Mouse (Mus musculus): ENCODE data around the gene Serpinb9.
A peak's percentile ranks its signal among the peaks of the same experiment; 100 is the strongest.
"Not testable (repeated sequence)": the region's sequence is repeated elsewhere in the genome, so short reads cannot be mapped to it uniquely, and the experiment has no call there.

Serpinb9 gene

DNA sequence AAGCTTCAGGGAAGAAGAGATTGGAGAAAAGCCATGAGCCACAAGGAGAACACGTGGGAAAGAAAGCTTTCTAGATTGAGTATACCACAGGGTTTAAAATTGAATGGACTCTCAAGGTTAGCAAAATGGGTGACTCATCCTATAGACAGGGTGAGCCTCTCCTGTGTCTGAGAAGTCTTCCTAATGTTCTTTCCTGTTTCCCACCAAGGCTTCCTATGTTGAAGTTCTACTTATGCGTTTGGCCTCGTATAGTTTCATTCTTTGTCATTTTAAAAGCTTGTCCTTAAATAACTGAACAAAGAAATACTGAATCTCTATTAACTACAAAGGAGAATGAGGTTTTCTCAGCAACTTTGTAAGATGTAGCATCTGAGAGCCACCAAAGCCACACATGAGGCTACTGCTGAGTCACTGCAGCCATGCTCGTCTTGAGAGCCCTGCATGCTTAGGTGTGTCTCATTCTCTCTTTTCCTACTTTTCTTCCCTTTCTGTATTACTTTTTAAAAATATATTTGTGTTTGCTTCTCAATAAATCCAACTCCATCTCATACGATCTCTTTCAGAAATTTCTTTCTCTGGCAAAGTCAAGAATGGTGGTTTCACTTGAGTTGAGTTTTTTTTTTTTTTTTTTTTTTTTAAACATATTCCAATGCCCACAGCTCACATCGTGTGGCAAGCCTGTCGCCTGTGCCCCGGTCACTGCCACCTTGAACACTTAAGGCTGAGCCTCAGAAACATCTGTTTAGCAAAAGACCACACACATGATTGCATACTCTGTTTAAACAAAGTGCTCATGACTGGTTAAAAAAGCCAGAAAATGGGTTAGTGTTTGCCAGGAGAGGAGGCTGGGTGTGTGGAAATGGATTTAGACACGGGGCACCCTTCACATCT lies 718 bp downstream of the Serpinb9 start:
- DNase-seq (ENCODE audit: low read depth) = peak; percentile 57

DNA sequence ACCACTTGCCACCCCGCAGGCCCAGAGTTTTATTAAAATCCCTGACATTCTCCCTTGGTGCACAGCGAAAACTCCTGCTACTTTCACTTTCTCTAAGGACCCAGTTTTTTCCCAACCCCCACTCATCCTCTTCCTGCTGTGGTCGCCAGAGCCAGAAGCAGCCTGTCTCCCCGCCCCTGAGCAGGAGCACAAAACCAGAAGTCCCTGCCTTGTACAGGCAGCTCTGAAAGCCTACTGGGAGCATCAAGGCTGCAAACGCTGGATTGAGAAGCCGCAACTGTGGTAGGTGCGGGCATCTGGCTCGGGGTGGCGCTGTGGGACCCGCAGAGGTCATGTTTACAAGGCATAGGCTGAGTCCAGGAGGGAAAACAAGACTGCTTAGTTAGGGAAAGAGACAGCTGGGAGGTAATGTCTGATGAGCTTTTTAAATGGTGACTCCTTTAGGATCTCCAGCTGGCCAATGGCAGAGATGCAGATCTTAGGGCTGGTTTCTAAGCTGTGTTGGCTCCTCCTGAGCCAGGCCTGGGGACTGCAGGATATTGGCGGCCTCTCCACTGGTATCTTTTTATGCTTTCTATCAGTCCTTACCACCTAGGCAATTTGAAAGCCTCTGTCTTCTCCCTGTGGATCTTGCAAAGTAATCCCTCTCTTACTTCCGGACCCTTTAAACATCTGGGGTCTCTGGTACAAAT lies 1.5 kb downstream of the Serpinb9 start:
- peak; percentile 86 for DNase-seq (ENCODE audit: low read depth)

DNA sequence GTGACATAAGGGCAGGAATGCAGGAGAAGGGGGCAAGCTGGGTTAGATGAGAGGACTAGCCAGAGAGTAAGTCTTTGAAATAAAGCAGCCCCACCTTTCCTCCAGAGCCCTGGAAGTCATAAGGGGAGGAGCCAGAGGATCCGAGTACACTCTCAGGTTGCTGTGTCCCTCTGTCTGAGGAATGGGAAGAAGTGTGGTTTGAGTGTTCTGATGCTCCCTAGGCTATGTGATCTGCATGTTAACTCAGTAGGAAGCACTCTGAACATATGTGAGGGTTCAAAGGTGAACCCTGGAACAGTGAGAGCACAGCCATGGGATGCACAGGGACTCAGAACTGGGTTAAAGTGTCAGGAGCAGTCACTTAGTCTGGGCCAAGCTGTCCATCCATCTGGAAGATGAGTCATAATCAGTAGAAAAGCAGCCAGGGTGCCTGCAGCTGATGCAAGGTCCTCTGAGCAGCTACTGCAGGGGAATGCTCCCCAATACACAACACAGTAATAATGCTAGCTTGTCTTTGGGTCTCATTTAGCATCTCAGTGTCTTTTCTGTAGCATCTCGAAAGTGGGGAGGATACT lies 2.5 kb downstream of the Serpinb9 start:
- DNase-seq (ENCODE audit: low read depth) = peak; percentile 10

DNA sequence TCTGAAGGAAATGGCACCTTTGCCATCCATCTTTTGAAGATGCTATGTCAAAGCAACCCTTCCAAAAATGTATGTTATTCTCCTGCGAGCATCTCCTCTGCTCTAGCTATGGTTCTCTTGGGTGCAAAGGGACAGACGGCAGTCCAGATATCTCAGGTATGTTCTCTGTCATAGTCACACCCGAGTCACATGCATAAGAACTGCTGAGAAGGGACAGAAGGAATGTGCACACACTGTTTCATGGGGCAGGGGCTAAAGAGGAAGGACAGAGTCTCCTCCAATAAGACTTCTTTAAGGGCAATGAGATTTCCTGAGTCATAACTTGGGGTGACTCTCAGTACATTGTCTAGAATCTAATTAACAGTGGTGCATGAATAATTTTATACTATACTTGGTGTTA lies 3.5 kb downstream of the Serpinb9 start:
- no peak for DNase-seq (ENCODE audit: low read depth)

DNA sequence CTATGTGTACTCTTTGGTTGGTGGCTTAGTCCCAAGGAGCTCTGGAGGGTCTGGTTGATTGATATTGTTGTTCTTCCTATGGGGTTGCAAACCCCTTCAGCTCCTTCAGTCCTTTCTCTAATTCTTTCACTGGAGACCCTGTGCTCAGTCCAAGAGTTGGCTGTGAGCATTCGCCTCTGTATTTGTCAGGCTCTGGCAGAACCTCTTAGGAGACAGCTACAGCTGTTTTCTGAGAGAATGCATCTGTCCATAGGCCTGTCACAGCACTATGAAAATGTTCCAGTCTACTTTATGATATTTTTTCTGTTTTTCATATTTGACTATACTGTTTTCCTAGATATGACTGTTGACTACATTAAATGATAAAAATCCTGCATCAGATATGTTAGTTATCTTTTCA lies 9.3 kb downstream of the Serpinb9 start:
- no peak for DNase-seq (ENCODE audit: low read depth)

DNA sequence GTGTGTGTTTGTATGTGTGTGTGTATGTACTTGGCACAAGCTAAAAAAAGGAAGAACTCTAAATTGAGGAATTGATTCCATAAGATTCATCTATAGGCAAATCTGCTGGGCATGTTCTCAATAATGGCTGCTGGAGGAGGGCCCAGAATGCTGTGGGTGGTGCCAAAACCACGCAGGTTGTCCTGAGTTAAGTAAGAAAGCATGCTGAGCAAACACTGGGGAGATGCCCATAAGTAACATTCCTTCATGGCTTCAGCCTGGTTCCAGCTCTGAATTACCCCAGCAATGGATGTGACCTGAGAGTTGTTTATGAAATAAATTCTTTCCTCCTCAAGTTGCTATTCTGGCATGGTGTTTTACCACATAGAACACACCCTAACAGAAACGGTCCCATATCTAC lies 10.2 kb downstream of the Serpinb9 start:
- no peak for DNase-seq (ENCODE audit: low read depth)

DNA sequence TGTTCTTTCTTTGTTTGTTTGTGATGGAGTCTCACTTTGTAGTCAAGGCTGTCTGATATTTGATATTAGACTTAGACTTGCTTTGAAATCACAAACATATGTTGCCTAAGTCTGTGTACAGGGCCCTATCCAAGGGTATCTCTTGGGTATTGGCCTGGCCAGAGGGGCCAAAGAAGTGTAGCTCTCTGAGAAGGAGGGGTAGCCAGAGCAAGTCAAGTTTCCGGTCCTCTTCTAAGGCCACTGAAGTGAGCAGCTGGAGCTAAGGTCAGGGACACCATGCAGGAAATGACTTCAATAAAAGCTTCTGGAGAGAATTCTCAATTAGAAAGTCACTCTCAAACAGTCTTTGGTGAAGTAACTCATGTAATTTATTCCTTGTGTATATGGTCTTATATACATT lies 19.3 kb downstream of the Serpinb9 start:
- no peak for DNase-seq (ENCODE audit: low read depth)

DNA sequence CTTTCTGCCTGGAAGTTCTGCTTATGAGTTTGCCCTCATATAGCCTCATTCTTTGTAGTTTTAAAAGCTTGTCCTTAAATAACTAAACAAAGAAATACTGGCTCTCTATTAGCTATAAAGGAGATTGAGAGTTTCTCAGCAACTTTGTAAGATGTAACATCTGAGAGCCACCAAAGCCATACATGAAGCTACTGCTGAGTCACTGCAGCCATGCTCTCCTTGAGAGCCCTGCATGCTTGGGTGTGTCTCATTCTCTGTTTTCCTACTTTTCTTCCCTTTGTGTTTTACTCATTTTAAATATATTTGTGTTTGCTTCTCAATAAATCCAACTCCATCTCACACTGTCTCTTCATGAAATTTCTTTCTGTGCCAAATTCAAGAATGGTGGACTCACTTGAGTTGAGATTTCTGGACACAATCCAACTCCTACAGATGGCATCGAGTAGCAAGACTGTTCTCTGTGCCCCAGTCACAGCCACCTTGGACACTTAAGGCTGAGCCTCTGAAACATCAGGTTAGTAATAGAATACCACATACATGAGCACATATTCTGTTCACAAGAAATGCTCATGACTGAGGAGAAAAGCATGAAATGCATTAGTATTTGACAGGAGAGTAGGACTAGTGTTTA lies 23.5 kb downstream of the Serpinb9 start:
- DNase-seq (ENCODE audit: low read depth) = no peak

DNA sequence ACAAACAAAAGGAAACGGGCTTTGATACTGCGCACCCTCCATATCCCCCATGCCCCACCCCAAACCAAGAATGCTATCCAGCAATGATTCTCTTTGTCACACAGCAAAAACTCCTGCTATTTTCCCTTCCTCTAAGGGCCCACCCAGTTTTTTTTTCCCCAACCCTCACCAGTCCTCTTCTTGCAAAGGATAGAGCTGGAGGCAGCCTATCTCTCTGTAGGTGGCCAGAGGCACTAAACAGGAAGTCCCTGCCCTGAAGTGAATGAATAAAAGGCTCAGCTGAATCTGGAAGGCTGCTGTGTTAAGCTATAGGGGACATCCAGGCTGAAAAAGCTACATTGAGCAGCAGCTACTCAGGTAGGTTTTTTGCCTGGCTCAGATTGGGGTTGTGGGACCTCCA lies 24.2 kb downstream of the Serpinb9 start, which contains the start of gene Serpinb9b:
Serpinb9b (plus strand) TSS at position 173 of the 400 bp plus-strand sequence.
- DNase-seq (ENCODE audit: low read depth) = no peak

DNA sequence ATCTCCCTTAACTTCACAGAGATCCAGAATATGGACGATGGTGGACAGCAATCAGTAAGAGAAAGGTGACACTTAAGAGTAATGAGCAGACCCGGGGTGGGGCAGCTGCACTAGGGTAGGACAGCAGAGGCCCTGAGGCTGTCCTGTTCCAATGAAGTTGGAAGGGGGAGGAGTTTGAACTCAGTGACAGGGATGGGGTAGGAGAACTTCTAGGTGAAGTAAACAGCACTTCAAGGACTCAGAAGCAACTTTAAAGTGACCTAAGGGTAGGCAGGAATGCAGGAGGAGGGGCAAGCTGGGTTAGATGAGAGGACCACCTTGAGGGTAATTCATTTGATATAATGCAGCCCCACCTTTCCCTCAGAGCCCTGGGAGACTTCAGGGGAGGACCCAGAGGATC lies 25.1 kb downstream of the Serpinb9 start:
- DNase-seq (ENCODE audit: low read depth) = no peak

DNA sequence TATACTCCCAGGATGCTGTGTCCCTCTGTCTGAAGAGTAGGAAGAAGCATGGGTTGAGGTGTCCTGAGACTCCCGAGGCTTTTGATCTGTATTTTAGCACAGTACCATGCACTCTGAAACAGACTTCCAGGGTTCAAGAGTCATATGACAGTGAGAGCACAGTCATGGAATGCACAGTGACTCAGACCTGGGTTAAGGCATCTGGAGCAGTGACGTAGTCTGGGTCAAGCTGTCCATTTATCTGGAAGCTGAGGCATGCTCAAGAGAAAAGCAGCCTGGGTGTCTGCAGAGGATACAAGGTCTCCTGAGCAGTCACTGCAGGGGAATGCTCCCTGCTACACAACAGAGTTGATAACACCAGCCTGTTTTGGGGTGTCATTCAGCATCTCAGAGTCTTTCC lies 25.5 kb downstream of the Serpinb9 start:
- no peak for DNase-seq (ENCODE audit: low read depth)

DNA sequence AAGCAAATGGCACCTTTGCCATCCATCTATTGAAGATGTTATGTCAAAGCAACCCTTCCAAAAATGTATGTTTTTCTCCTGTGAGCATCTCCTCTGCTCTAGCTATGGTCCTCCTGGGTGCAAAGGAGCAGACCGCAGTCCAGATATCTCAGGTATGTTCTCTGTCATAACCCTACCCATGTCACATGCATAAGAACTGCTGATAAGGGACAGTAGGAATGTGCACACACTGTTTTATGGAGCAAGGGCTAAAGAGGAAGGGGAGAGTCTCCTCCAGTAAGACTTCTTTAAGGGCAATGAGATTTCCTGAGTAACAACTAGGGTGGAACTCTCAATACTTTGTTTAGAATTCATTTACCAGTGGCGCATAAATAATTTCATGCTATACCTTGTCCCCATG lies 26.4 kb downstream of the Serpinb9 start:
- DNase-seq (ENCODE audit: low read depth) = not testable (repeated sequence)

DNA sequence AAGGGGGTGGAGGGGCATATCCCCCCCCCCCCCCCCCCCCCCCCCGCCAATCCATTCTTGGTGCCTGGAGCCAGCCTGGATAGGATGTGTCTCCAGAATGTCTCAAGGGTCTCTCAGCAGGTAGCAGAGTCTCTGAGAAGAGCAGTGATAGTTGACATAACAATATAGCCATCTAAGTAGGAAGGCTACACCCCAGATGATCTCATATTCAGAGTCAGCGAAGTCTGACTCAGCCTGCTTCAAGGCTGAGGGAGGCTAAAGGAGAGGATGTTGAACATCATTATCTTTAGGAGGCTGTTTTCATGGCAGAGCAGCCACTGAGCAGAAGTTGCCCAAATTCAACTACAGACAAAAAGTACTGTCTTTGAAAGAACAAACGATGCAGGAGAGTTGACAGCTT lies 27.2 kb downstream of the Serpinb9 start:
- no peak for DNase-seq (ENCODE audit: low read depth)

DNA sequence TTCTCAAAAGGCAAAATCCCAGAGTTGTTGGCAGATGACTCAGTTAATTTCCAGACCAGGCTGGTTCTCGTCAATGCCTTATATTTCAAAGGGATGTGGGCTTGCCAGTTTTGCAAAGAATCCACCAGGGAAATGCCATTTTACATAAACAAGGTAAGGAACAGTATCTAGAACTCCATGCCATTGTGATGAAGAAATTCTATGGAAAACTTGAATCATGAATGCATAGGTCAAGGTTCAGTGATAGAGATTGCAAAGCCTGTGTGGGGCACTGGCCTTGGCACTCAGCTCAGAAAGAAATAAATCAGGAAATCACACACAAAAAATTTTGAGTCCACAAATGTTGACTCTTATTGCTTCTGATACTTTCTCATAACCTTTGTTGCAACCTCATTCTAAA lies 32.5 kb downstream of the Serpinb9 start:
- no peak for DNase-seq (ENCODE audit: low read depth)

DNA sequence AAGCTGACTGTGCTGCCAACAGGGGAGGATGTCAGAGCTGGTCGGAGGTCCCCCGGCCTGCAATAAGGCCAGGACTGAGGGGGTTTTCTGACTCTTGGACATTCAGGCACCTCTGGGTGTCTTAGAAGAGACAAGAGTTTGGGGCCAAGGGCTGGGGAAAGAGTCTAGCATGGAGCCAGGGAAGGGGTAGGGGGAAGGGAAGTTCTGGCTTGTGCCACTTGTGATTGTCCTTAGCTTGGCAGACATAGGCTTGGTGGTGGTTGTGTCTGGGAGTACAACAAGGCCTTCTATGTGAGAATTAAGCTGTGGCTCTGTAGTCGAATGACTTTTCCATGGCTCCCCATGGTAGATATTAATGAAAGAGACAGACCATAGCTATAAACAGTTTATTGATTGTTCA lies 40.5 kb downstream of the Serpinb9 start:
- no peak for DNase-seq (ENCODE audit: low read depth)

DNA sequence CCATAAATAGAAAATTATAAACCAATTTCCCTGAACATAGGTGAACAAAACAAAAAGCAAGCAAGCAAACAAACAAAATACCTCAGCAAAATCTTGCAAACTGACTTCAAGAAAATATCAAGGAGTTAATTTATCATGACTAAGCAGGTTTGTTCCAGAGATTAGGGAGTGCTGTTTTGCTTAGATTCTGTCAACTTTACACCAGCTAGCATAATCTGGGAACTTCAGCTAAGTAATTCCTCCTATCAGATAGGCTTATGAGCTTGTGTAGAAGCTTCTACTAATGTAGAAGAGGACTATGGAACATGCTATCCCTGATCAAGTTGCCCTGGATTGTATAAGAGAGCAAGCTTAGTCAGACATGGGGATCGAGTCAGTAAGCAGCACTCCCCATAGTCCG lies 44.2 kb downstream of the Serpinb9 start:
- no peak for DNase-seq (ENCODE audit: low read depth)

DNA sequence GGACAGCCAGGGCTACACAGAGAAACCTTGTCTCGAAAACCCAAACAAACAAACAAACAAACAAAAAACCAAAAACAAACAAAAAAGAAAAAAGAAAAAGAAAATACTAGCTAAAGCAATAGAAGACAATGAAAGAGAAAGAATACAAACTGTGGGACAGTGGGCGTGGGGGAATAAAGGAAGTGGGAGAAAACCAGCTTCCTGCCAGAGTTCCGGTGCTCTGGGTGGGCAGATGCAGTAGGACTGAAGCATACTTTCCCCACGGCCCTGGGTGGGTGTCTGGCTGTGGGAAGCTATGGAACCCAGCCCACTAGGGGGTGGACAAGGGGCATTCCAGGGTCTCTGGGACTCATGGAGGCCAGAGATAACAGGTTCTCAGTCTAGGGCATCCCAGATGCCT lies 45.1 kb downstream of the Serpinb9 start:
- DNase-seq (ENCODE audit: low read depth) = peak; percentile 16

DNA sequence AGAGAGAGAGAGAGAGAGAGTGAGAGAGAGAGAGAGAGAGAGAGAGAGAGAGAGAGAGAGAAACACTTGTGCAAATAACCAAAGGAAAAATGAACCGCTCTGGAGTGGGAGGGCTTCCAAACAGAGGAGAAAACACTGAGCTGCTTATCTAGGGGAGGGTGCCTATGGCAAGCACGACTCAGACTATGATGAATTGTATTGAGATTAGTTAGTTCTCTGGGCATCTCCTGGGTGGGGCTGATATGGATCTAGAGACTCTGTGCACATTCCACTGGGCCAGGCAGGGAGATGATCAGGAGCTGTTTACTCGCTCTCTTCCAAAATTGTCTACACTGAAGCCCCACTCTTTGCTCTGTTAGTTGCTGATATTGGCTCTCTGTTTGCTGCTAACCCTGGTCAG lies 48.6 kb downstream of the Serpinb9 start:
- DNase-seq (ENCODE audit: low read depth) = no peak

DNA sequence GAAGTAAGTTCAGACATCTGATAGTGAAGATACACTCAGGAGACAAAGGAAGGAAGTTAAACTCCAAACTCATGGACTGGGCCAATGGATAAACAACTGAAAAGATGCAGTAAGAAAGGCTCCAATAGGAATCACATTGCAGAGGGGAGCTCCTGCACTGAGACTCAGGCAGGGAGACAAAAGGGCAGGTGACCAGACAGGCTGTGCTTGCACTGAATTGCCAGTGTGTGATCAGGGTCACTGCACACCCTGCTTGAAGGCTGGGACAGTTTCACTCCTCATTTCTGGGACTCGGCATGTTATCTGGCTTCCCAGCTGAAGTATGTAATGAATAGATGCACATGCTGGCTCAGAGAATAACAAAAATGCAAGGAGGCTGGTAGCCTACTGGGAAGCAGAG lies 60.0 kb downstream of the Serpinb9 start:
- DNase-seq (ENCODE audit: low read depth) = no peak
